Mouse (Mus musculus): ENCODE results near the gene Rab13.

The Rab13 gene

DNA sequence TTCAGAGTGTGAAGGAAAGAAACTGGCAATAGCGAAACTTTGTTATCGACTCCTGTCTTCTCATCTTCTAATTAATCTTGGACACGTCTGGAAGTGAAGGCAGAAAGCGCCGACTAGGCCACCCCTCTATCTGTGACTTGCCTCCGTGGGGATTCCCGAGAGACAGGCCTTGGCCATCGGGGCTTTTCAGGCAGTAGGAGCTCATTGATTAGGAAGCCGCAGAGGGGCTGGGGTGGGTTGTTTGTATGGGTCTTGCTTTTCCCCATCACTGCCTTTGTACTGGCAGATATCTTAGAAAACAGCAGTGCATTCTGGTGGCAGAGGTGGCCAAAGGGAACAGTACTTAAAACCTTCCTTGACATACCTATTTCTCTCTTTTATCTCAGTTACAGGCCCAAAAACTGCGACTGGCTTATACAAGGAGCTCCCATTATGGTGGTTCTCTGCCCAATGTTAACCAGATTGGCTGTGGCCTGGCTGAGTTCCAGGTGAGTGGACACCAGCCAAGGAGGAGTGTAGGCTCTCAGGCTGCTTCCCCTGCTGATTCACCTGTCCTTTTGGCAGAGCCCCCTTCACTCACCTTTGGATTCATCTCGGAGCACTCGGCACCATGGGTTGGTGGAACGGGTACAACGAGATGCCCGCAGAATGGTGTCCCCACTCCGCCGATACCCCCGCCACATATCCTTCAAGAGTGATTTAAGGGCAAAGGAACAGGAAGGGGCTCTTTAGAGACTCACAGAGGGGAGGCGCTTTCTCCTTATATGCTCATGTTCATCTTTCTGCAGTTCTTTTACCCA, 43.4 kb downstream of the Rab13 start:
- DNase-seq (ENCODE audit: low read depth, low spot score): no peak

DNA sequence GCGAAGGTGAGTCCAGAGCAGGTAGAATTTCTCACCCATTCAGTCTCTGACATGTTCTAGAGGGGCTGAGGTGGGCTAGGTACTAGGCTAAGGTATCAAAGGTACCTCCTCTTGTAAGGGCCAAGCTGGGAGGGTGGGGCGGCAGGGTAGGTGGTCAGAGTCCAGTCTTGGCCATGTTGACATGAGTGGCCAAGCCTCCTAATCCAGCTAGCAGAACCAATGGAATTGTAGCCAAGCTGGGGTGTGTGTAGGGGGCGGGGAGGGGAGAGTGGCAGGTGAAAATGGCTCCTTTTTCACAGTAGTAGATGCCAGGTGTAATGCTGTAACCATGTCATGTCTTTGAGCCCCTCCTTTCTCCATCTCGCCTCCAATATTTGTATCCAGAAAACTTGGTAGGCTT, 45.0 kb downstream of the Rab13 start:
- DNase-seq (ENCODE audit: low read depth, low spot score): no peak

DNA sequence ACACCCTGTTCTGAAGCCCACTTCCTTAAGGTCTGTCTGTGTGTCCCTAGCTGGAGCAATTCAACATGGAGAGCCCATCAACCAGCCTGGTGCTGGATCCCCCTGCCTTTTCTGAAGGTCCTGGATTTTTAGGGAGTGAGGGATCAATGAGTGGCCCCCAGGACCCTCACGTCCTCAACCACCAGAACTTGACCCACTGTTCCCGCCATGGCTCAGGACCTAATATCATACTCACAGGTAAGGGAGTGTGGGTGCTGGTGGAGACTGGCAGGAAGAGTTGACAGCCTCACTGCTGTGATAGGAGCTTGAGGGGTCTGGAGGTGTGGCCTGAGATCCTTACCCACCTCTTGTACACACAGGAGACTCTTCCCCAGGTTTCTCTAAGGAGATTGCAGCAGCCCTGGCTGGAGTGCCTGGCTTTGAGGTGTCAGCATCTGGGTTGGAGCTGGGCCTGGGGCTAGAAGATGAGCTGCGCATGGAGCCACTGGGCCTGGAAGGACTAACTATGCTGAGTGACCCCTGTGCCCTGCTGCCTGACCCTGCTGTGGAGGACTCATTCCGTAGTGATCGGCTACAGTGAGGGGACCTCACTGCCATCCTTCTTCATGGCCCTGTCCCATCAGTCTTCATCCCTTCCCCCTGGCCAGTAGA, 49.8 kb downstream of the Rab13 start:
- no peak for DNase-seq (ENCODE audit: low read depth, low spot score)

DNA sequence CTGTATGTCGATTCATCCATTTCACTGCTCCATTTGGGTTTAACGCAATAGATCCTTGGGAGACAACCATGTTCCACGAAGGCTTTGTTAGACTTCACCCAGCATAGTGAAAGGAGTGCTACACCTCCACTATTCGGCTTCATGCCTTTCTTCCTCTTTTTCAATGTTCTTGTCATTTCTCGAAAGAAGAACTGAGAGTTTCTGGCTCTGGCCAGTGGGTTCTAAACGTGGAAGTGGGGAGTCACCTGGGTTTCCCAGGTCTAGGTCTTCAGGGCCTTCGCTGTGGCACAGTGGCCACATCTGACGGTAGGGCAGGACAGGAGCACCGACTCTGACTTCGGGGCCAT, 51.2 kb downstream of the Rab13 start:
- DNase-seq (ENCODE audit: low read depth, low spot score): no peak

DNA sequence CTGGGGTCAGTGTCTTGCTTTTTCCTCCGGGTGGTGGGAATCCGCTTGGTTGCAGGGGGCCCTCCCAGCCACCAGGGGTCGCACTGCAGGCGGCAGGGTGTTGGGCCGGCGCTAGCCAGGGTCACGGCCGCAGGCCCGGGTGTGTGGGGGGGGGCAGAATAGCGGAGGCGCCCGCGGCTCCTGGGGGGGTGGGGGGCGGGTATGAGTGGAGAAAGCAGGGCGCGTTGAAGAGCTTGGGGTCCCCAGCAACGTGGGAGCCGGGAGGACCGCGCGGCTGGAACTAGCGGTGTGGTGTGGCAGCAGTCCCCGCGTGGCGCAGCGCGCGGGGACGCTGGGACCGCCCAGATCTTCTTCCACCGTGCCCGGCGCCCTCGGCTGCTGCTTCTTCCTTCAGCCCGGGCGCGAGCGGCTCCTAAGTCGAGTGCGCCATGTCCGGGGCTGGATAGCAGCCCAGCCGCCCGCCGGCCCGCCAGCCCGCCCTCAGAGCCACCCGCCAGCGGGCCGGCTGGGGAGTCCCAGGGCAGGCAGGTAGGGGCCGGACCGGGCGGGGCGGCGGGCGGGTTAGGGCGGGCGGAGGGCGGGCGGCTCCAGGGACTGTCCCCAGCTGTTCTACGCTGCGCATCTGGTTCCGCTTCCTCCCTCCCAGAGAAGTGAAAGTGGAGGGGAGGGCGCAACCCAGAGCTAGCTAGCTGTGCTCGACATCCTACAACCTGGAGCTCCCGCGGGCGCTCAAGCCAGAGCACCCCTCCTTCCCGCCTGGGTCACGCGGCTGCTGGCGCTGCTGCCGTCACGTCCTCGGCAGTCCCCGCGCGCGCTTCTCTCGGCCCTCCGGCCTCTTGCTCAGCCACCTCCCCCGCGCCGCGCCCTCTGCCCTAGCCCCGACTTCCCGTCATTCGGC, 51.8 kb downstream of the Rab13 start, which contains the start of gene Dennd4b:
Gene Dennd4b, plus strand, starts transcription at position 152 of the 898 bp plus-strand sequence.
- DNase-seq (ENCODE audit: low read depth, low spot score): peak; percentile 89

DNA sequence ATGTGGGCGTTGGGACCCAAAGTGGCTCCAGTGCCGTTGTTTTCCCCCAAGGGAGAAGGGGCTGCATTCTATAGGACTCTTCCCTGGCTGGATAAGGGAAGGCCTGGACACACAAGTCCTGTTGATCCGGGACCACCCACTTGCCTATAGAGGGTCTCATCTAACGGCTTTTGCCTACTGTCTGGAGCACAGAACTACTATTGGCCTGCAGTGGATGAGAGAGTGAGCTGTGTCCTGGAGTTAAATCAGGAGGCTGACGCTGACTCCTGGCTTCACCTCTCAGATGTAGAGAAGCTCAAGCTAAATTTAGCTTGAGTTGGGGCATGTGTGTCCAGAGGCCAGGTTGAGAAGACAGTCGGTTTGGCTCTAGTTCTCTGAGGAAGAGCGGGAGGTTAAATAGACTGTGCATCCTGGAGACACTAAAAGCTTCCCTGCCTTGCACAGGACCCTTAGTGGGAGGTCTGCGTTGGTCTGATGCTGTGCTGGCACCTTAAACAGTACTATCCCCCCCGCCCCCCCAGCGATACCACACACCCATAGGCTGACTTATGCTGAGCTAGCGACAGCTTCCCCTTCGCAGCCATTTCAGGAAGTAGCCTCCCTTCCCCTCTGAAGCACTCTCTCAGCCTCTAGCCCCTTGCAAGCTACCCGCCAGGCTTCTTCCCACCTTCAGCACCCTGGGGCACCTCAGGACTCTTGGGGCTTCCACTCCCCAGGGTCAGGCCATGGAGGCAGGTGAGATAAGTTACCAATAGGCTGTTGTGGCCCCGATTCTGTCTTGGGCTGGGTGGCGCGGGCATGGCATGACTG, 52.6 kb downstream of the Rab13 start:
- DNase-seq (ENCODE audit: low read depth, low spot score): no peak

DNA sequence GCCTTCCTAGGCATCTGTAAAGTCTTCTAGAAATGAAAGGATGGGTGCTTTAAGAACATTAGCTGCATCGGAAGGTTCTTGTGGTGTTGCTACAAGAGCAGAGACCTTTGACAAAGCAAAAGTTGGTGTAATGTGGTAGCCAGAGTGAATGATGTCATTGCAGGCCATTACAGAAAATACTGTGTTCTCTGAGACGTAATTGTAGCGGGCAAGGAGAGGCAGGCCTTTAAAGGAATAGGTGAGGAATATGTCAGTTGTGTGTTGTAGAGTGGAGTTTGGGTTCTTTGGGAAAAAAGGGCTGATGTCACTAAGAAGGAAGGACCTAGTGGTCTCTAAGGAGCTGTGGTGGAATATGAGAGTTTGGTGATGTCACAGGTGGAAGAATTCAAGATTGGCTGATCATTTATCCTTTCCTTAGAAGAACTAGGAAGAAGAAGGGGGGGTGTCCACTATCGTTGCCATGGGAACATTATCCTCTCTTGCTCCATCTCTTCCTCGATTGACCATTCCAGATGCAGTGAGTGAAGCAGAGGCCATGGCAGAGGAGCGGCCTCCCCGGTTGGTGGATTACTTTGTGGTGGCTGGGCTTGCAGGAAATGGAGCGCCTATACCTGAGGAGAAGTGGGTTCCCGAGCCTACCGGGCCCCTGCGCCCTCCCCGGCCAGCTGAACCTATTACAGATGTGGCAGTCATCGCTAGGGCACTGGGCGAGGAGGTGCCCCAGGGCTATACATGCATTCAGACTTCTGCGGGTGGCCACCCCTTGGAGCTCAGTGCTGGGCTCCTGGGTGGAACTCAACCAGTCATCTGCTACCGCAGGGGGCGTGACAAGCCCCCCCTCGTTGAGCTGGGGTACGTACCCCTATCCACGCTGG, 53.6 kb downstream of the Rab13 start:
- DNase-seq (ENCODE audit: low read depth, low spot score): no peak

DNA sequence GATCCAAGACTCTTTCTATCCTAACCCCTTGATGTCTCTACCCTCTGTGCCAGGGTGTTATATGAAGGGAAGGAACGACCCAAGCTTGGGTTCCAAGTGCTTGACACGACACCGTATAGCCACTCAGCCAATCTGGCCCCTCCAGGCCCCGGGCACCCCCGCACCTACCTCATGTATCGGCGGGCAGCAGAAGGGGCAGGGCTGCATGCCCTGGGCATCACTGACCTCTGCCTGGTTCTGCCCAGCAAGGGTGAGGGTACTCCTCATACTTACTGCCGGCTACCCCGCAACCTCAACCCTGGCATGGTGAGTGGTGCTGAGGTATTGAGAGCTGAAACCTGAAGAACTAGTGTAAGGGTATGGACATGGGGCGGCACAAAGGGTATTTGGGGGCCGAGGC, 54.7 kb downstream of the Rab13 start:
- no peak for DNase-seq (ENCODE audit: low read depth, low spot score)

DNA sequence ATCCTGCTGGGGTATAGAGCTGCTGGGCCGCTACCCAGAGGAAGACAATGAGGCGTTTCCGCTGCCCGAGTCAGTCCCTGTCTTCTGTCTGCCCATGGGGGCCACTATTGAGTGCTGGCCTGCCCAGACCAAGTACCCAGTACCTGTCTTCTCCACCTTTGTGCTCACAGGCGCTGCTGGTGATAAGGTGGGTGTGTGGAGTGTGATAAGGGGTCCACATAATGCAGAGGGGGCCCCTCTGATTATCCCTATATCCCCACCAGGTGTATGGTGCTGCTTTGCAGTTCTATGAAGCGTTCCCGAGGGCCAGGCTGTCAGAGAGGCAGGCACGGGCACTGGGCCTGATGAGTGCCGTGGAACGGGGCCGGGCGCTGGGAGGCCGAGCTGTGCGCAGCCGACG, 55.5 kb downstream of the Rab13 start:
- no peak for DNase-seq (ENCODE audit: low read depth, low spot score)

DNA sequence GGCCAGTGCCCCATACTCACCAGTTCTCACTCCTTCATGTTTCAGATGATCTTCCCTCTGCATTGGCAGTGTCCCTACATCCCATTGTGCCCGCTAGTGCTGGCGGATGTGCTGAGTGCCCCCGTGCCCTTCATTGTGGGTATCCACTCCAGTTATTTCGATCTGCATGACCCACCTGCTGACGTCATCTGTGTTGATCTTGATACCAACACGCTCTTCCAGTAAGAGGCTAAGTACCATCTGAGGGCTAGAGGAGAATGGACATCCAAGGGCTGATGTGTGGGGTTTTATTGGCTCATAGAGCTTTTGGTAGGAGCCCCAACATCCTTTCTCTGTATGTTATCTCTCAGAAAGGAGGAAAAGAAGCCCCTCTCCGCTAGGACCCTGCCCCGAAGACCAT, 57.3 kb downstream of the Rab13 start:
- no peak for DNase-seq (ENCODE audit: low read depth, low spot score)

DNA sequence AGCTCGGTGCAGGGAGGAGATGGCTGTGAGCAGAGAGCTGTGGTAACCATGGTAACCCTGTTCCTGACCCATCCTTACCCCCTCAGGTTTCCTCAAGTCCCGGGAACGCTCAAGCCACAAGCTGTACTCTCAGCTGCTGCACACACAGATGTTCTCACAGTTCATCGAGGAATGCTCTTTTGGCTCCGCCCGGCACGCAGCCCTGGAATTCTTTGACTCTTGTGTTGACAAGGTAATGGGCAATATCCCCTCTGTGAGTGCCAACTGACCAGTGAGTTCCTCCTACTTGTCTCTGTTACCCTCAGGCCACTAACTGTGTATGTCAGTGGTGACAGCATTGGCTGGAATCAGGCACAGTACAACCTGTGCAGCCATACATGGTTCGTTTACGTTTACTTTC, 58.7 kb downstream of the Rab13 start:
- no peak for DNase-seq (ENCODE audit: low read depth, low spot score)

DNA sequence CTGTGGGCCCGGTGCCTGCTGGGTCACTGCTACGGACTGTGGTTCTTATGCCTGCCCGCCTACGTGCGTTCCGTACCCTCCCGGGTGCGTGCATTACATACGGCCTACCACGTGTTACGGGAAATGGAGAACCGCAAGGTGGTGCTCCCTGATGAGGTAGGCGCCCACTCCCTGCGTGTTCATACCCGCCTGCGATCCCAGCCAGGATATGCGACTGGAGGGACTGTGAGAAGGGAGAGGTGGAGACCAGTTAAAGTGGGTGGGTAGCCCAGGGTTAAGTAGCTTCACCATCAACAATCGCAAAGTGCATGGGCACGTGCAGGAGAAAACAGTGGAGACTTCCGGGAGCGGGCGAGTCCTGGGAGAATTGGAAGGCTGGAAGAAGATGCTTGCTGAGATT, 60.4 kb downstream of the Rab13 start:
- no peak for DNase-seq (ENCODE audit: low read depth, low spot score)

DNA sequence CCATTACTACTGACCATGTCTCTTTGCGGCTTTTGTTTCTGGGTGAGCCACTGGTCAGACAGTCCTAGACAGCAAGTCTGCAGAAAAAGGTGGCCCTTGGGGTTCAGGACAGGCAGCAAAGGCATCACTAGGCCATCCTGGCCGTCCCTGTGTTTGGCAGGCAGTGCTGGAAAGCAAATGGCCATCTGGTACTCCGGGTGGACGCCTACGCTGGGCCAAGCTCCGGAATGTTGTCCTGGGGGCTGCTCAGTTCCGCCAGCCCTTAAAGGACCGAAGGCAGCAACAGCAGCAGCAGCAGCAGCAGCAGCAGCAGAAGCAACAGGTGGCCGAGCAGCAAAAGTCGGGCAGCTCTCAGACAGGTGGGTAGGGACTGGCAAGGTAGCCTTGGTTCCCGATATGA, 61.8 kb downstream of the Rab13 start:
- DNase-seq (ENCODE audit: low read depth, low spot score): no peak
